Mouse (Mus musculus): ENCODE results near the gene Tnfsf13.

- no peak for TF ChIP-seq CTCF (IDR thresholded peaks at IDR 0.05; ENCODE audit: insufficient read depth, low read length)
- TF ChIP-seq POLR2A (IDR thresholded peaks at IDR 0.05; ENCODE audit: borderline replicate concordance, extremely low read depth, low read depth, low read length), result no peak
These were observed 33.8 kb upstream of the Tnfsf13 start for GRCm38 (mm10) chr11:69719423-69719822.
